Mouse (Mus musculus) erythroblast, adult 5-6 weeks (primary cell): ENCODE results near the gene Ranbp2. TPM values are rescaled to one million over a fixed set of nuclear protein-coding genes. Genes with fewer than 3 reads are reported as not detected.
"Not testable (repeated sequence)": the region's sequence is repeated elsewhere in the genome, so short reads cannot be mapped to it uniquely, and the experiment has no call there.

Experiments
- ATAC-seq: replicated peaks from 2 replicates; pipeline ENCODE4 v1.8.0; 2016; ENCODE audit warnings: moderate number of reproducible peaks, mild to moderate bottlenecking, moderate TSS enrichment, inconsistent platforms; ENCODE audit not compliant: poor library complexity, low FRiP score, severe bottlenecking
- total RNA-seq, 2 experiments: library from RNA; stranded (forward) in 1 of 2; stranded (reverse) in 1 of 2; fragments of 150-400 nt in 1 of 2; fragments of 200-764, 138-1000 nt in 1 of 2; gene quantifications; 2 replicates each; pipeline versions ENCODE4 v1.2.3 to v1.2.4; 2015 to 2017; ENCODE audit warnings: low replicate concordance in 2 of 2

Gene Ranbp2
- total RNA-seq, 2 experiments from 2014 or later, result 114 to 164 TPM

DNA sequence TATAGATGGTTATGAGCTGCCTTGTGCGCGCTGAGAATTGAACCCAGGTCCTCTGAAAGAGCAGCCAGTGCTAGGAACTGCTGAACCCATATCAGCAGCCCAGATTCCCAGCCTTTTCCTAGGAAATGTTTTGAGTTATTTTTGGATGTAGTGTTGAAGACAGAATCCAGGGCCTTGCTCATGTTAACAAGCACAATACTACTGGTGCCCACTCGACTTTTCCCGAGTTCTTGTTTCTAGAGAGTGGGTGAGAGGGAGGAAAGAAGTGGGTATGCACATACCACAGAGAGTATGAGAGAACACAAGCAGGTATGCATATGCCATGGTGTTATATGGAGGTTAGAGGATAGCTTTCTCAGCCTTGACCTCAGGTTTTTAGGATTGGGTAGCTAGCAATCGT, 44.3 kb downstream of the Ranbp2 start:
- ATAC-seq, result no peak

DNA sequence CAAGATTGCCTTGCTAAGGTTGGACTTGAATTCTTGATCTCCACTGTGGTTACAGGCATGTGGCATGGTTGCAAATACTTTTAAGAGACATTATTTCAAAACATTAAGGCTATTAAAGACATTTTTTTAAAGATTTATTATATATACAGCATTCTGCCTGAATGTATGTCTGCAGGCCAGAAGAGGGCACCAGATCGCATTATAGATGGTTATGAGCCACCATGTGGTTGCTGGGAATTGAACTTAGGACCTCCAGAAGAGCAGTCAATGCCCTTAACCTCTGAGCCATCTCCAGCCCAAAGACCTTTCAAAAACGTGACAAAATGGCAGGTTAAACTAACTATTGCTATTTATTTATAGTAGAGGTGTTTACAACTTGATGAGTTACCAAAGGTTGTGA, 48.9 kb downstream of the Ranbp2 start:
- ATAC-seq, result no peak

DNA sequence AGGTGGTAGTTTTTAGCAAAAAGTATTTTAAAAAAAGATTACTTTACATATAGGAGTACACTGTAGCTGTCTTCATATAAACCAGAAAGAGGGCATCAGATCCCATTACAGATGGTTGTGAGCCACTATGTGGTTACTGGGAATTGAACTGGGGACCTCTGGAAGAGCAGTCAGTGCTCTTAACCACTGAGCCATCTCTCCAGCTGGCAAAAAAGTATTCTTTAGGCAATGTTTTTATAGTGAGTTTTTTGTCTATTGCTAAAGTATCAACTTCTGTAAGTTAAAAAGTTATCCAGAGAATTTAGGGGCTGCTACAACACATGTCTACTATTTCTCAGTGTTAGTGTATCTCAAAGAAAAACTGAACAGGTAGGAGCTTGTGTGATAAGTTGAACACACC, 50.0 kb downstream of the Ranbp2 start:
- ATAC-seq, result no peak

DNA sequence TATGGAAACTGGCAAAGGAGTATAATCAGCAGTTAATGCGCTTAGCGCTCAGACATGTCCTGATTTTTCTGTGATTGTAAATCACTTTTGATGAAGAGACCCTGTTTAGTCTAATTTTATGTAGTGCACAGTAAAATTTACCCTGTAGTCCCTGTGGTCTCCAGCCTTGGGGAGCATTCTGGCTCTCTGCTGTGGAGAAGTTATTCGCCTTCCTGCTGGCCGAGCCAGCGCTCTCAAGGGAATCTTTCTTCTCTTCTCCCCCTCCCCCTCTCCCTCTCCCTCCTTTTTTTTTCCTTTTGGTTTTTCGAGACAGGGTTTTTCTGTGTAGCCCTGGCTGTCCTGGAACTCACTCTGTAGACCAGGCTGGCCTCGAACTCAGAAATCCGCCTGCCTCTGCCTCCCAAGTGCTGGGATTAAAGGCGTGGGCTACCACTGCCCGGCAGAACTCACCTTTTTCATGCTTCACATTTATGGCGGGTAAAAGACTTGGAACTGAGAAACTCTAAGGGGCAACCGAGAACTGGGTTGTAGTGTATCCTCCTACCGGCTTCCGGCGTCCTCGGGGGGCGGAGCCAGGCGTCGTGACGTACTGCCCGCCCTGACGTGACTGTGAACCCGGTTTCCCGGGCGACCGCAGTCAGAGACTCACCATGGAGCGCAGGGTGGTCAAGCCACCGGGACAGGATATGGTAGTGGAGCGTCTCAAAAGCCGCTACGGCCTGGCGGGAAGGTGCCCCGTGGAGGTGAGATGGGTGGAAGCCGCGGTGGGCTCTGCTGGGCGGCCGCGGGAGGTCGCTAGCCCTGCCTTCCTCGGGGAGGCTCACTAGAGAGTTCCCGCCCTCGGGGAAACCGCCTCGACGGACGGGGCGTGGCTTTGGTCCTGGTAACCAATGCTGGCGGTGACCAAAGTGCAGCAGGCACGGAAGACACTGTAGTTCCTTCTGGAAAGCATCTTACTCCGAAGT, 50.9 kb downstream of the Ranbp2 start, which contains the start of gene Ccdc138:
Ccdc138 (plus strand) TSS at position 629 of the 965 bp plus-strand sequence.
- peak; percentile 99 for ATAC-seq

DNA sequence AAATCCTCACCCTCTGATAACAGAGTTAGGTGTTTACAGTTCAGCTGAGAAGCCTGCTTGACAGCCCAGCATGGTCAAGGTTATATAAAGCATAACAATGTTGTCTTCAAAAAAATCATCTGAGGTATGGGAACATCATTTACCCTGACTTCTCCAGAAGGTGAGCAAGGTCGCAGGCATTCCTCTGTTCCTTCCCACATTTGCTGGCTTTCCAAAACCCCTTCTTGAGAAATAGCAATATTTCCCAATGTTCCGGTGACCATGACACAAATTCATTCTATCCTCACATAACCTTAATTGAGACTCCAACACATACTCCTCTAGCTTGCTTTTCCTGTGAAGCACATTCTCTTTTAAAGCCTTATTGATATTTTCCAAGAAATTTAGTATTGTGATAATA, 51.8 kb downstream of the Ranbp2 start:
- ATAC-seq, result no peak

DNA sequence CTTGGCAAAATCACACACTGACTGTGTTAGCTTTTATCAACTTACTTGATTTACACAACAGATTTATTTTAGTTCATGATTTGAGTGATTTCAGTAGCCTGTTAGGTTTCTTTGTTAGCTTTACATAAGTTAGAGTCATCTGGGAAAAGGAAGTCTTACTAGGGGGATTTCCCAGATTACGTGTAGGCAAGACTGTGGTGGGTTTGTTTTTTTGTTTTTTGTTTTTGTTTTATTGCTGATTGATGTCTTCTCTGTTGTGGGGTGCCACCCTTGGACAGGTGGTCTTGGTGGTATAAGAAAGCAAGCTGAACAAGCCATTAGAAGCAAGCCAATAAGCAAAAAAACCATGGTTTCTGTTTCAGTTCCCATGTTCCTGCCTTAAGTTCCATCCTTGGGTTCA, 82.6 kb downstream of the Ranbp2 start:
- no peak for ATAC-seq

- ATAC-seq, result no peak
Observed at GRCm38 (mm10) chr10:58530896-58531790, 84.4 kb downstream of the Ranbp2 start.

GRCm38 (mm10) chr10:58532177-58532576, 85.5 kb downstream of the Ranbp2 start:
- no peak for ATAC-seq

GRCm38 (mm10) chr10:58536276-58536675, 89.6 kb downstream of the Ranbp2 start:
- not testable (repeated sequence) for ATAC-seq

GRCm38 (mm10) chr10:58540613-58541012, 93.9 kb downstream of the Ranbp2 start:
- no peak for ATAC-seq

Other genes with a start within 250 kb of the Ranbp2 start
- gene AW822073, start 222.0 kb upstream of the Ranbp2 start, total RNA-seq (2015; ENCODE audit: low replicate concordance), result not detected in 2 replicates
- gene AW822073, start 222.0 kb upstream of the Ranbp2 start, total RNA-seq (2017; ENCODE audit: low replicate concordance), result not detected in 2 replicates
- not detected in 2 replicates for gene Duxf3, start 214.2 kb upstream of the Ranbp2 start, total RNA-seq (2015; ENCODE audit: low replicate concordance)
- gene Duxf3, start 214.2 kb upstream of the Ranbp2 start, total RNA-seq (2017; ENCODE audit: low replicate concordance), result not detected in 2 replicates
- not detected in 2 replicates for gene Gm4981, start 210.2 kb upstream of the Ranbp2 start, total RNA-seq (2015; ENCODE audit: low replicate concordance)
- gene Gm4981, start 210.2 kb upstream of the Ranbp2 start, total RNA-seq (2017; ENCODE audit: low replicate concordance), result not detected in 2 replicates
- 6.0 and 16.9 TPM in 2 replicates for gene Gcc2, start 191.4 kb upstream of the Ranbp2 start, total RNA-seq (2015; ENCODE audit: low replicate concordance)
- 8.5 and 23.1 TPM in 2 replicates for gene Gcc2, start 191.4 kb upstream of the Ranbp2 start, total RNA-seq (2017; ENCODE audit: low replicate concordance)
- 54.8 and 59.8 TPM in 2 replicates for gene Lims1, start 123.5 kb upstream of the Ranbp2 start, total RNA-seq (2015; ENCODE audit: low replicate concordance)
- 29.2 and 32.8 TPM in 2 replicates for gene Lims1, start 123.5 kb upstream of the Ranbp2 start, total RNA-seq (2017; ENCODE audit: low replicate concordance)
- 0.19 and 2.3 TPM in 2 replicates for gene Ccdc138, start 51.0 kb downstream of the Ranbp2 start, total RNA-seq (2015; ENCODE audit: low replicate concordance)
- 3.7 and 4.7 TPM in 2 replicates for gene Ccdc138, start 51.0 kb downstream of the Ranbp2 start, total RNA-seq (2017; ENCODE audit: low replicate concordance)
- gene Edar, start 228.7 kb downstream of the Ranbp2 start, total RNA-seq (2015; ENCODE audit: low replicate concordance), result not detected in 2 replicates
- not detected in 2 replicates for gene Edar, start 228.7 kb downstream of the Ranbp2 start, total RNA-seq (2017; ENCODE audit: low replicate concordance)